Mouse (Mus musculus): ENCODE data around the gene Gm10663.

- TF ChIP-seq POLR2A (IDR thresholded peaks at IDR 0.05; ENCODE audit: borderline replicate concordance, insufficient read depth, low read length) (no peak), CTCF (IDR thresholded peaks at IDR 0.05; ENCODE audit: borderline replicate concordance, insufficient read depth, low read depth, low read length) (no peak)
Observed at GRCm38 (mm10) chr8:65087711-65088110, 12.9 kb downstream of the Gm10663 start.

Data from cerebellum, adult 2 months (tissue).